Mouse (Mus musculus): ENCODE results near the gene Krtap24-1. TPM values are rescaled to one million over a fixed set of nuclear protein-coding genes. Genes with fewer than 3 reads are reported as not detected.

Gene Krtap24-1
- total RNA-seq, 2 experiments from 2014 or later, result not detected

GRCm38 (mm10) chr16:88569096-88569495 lies 43.0 kb downstream of the Krtap24-1 start:
- ATAC-seq (ENCODE audit: poor library complexity, severe bottlenecking), result no peak

DNA sequence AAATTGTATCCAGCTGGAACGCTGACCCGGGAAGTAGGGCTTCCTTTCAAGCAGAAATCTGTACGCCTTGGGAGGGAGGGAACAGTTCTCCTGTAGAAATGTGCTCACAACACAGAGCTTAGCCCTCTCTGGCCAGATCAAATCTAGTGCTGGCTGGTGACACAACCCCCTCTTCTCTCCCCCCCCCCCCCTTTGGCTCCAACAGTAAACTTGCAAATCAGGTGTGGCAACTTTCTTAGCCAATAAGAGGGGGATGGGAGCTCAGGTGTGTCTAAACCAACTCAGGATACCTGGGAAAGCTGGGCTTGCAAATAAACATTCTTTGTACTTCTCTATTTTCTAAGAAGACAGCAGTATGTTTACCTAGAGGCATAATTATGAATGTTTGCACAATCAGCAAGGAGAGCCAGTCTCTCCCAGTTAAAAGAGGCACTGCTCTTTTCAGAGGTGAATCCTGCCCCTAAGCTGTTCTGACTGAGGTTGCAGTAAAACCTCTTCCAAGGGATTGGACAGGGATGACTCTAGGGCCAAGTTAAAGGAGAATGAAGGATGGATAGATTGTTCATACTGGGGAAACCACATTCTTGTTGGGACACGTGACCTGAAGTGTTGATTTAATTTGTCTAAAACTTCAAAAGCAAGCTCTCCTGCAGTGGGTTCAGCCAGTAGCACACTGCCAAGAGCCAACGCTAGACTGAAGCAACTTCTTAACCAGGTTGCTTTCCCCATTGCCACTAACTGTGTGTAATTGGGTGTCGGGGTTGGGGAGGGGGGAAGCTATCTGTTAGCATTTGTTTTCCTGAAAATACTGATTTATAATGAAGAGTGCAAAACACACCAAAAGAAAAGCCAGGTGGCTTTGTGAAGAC lies 48.8 kb downstream of the Krtap24-1 start, which contains the start of gene Cldn8:
Gene Cldn8, minus strand, starts transcription at position 139 of the 869 bp plus-strand sequence.
- ATAC-seq (ENCODE audit: poor library complexity, severe bottlenecking), result no peak

DNA sequence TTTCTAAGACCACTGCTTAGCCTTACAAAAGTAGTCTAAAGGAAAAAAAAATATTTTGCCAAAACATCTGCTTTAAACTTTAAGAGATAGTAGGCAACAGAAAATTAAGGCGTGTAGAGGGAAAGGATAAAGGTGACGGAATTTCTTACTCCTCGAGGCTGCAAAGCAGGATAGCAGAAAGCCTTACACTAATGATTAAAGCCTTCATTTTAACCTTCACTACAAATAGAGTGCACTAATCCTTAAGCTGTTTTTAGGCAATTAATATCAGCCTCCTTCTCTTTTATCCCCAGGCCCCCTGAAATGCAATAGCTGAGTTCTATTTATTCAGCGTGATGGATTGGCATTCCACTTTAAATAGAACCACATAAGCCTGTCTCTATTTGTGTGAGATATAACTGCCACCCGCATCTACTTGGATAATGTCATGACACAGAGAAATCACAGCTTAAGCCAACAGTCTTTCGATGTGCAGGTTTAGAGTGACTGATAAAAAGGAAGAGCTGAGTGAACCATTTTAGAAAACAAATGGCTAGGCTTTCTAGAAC lies 50.4 kb downstream of the Krtap24-1 start:
- ATAC-seq (ENCODE audit: poor library complexity, severe bottlenecking), result no peak

Other genes starting within 250 kb of the Krtap24-1 start
- gene Cldn17, start 105.3 kb downstream of the Krtap24-1 start, total RNA-seq (2015), result not detected in 2 replicates
- gene Cldn17, start 105.3 kb downstream of the Krtap24-1 start, total RNA-seq (2017), result not detected in 2 replicates
- gene Cldn8, start 49.1 kb downstream of the Krtap24-1 start, total RNA-seq (2015), result not detected in 2 replicates
- not detected in 2 replicates for gene Cldn8, start 49.1 kb downstream of the Krtap24-1 start, total RNA-seq (2017)
- gene 2310079G19Rik, start 15.4 kb upstream of the Krtap24-1 start, total RNA-seq (2015), result not detected in 2 replicates
- gene 2310079G19Rik, start 15.4 kb upstream of the Krtap24-1 start, total RNA-seq (2017), result not detected in 2 replicates
- not detected in 2 replicates for gene Krtap26-1, start 35.5 kb upstream of the Krtap24-1 start, total RNA-seq (2015)
- not detected in 2 replicates for gene Krtap26-1, start 35.5 kb upstream of the Krtap24-1 start, total RNA-seq (2017)
- not detected in 2 replicates for gene Krtap27-1, start 59.4 kb upstream of the Krtap24-1 start, total RNA-seq (2015)
- gene Krtap27-1, start 59.4 kb upstream of the Krtap24-1 start, total RNA-seq (2017), result not detected in 2 replicates
- gene 2310061N02Rik, start 95.7 kb upstream of the Krtap24-1 start, total RNA-seq (2015), result not detected in 2 replicates
- not detected in 2 replicates for gene 2310061N02Rik, start 95.7 kb upstream of the Krtap24-1 start, total RNA-seq (2017)
- gene Krtap13-1, start 116.6 kb upstream of the Krtap24-1 start, total RNA-seq (2015), result not detected in 2 replicates
- gene Krtap13-1, start 116.6 kb upstream of the Krtap24-1 start, total RNA-seq (2017), result not detected in 2 replicates
- not detected in 2 replicates for gene Krtap13, start 139.4 kb upstream of the Krtap24-1 start, total RNA-seq (2015)
- gene Krtap13, start 139.4 kb upstream of the Krtap24-1 start, total RNA-seq (2017), result not detected in 2 replicates
- not detected in 2 replicates for gene 2310034C09Rik, start 146.6 kb upstream of the Krtap24-1 start, total RNA-seq (2015)
- gene 2310034C09Rik, start 146.6 kb upstream of the Krtap24-1 start, total RNA-seq (2017), result not detected in 2 replicates
- gene 2310057N15Rik, start 161.9 kb upstream of the Krtap24-1 start, total RNA-seq (2015), result not detected in 2 replicates
- not detected in 2 replicates for gene 2310057N15Rik, start 161.9 kb upstream of the Krtap24-1 start, total RNA-seq (2017)
- not detected in 2 replicates for gene Gm5965, start 165.6 kb upstream of the Krtap24-1 start, total RNA-seq (2015)
- not detected in 2 replicates for gene Gm5965, start 165.6 kb upstream of the Krtap24-1 start, total RNA-seq (2017)
- gene Gm20741, start 199.9 kb upstream of the Krtap24-1 start, total RNA-seq (2015), result not detected in 2 replicates
- not detected in 2 replicates for gene Gm20741, start 199.9 kb upstream of the Krtap24-1 start, total RNA-seq (2017)
- gene Krtap15, start 207.9 kb upstream of the Krtap24-1 start, total RNA-seq (2015), result not detected in 2 replicates
- gene Krtap15, start 207.9 kb upstream of the Krtap24-1 start, total RNA-seq (2017), result not detected in 2 replicates
- gene Krtap14, start 213.9 kb upstream of the Krtap24-1 start, total RNA-seq (2015), result not detected in 2 replicates
- not detected in 2 replicates for gene Krtap14, start 213.9 kb upstream of the Krtap24-1 start, total RNA-seq (2017)

Data from megakaryocyte, adult 5-6 weeks (primary cell).